8 mouse cellular contexts compared by ENCODE assay signal in the genomic region with DNA sequence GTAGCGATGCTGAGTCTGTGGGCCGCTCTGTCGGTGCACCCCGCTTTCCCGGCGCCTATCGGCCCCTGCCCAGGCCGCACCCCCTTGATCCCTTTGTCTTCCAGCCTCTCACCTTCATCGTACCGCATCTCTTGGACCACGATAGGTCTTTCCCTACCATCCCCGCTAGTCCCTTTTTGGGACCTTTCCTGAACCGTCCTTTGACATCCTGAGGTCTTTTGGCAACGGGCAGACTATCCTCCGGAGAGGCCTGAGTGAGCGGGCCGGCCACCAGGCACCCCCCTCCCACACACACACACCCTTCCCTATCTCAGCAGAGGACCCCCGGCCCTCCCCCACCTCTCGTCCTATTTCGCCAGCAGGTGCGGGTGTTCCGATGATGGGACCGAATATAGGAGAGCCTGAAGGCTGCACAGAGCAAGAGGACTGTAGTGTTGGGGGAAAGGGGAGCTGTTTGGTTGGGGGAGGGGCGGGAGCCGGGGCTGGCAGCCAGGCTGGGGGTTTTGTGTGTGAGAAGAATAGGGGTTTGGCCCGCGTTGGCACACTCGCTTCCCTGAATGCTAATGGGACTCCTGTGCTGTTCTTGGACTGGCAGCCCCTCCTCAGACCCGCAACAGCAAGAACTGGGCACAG. TPM values are rescaled to one million over a fixed set of nuclear protein-coding genes. Genes with fewer than 3 reads are reported as not detected.
A peak's percentile ranks its signal among the peaks of the same experiment; 100 is the strongest.
DNase-seq lines count a peak whose midpoint lies in the region; ATAC-seq and TF ChIP-seq lines count a peak whose summit lies in the region.

A gene (minus strand): TSS at position 419 of the 633 bp plus-strand sequence.

- peaks cover 74% of the 10 kb centered on the region for H3K27me3 ChIP-seq in heart, embryonic 11.5 days (ENCODE audit: control insufficient read depth, insufficient read depth, low read length)
- peaks cover 21% of the 10 kb centered on the region for H3K27me3 ChIP-seq in thymus, adult 2 months (ENCODE audit: control insufficient read depth, insufficient read depth, low read length)
- peaks cover 48% of the 10 kb centered on the region for H3K27me3 ChIP-seq in intestine, embryonic 14.5 days (replicated peaks; ENCODE audit: control insufficient read depth, insufficient read depth, low read length)
- H3K27me3 ChIP-seq in neural tube, embryonic 12.5 days (replicated peaks) = peaks cover 3% of the 10 kb centered on the region; the same call in 1 of the 2 replicates

- H3K9ac ChIP-seq in heart, embryonic 11.5 days (ENCODE audit: low read depth, low read length) = peak within 1 kb of the TSS; percentile 4; the same call in 1 of the 2 replicates
- H3K9ac ChIP-seq in intestine, embryonic 14.5 days (ENCODE audit: low read length) = peak within 1 kb of the TSS; percentile 39; the same call in 1 of the 2 replicates
- H3K9ac ChIP-seq in neural tube, embryonic 12.5 days = peak within 1 kb of the TSS; percentile 83

- DNase-seq in heart, postnatal 10 days = no peak
- no peak for DNase-seq in thymus, adult 2 months
- DNase-seq in thymus, postnatal 0 days (ENCODE audit: low spot score) = no peak
- peak; percentile 54 for DNase-seq in intestine, embryonic 14.5 days (ENCODE audit: low spot score)
- DNase-seq in thymus, postnatal 36 days = no peak
- DNase-seq in cerebellum, adult 11 months = no peak

- TF ChIP-seq POLR2A in thymus, adult 2 months (IDR thresholded peaks at IDR 0.05; ENCODE audit: control insufficient read depth, extremely low read depth, insufficient read depth, low read length, poor library complexity) = no peak

- intact Hi-C loops in heart, postnatal 10 days (cut with DNase I) = no loop called here

- no peak within 1 kb of the TSS for H3K27ac ChIP-seq in heart, embryonic 11.5 days (ENCODE audit: low read depth, low read length)
- H3K27ac ChIP-seq in thymus, adult 2 months (ENCODE audit: control insufficient read depth, insufficient read depth, low read length) = no peak within 1 kb of the TSS
- H3K27ac ChIP-seq in intestine, embryonic 14.5 days (ENCODE audit: low read depth) = no peak within 1 kb of the TSS
- peak within 1 kb of the TSS; percentile 70 for H3K27ac ChIP-seq in neural tube, embryonic 12.5 days

- peak within 1 kb of the TSS; percentile 54 for H3K4me3 ChIP-seq in heart, embryonic 11.5 days (ENCODE audit: low read depth, low read length)
- peak within 1 kb of the TSS; percentile 21; the same call in 1 of the 2 replicates for H3K4me3 ChIP-seq in thymus, adult 2 months (ENCODE audit: control insufficient read depth, insufficient read depth, low read length)
- peak within 1 kb of the TSS; percentile 47 for H3K4me3 ChIP-seq in intestine, embryonic 14.5 days (ENCODE audit: low read depth, low read length)
- peak within 1 kb of the TSS; percentile 72 for H3K4me3 ChIP-seq in neural tube, embryonic 12.5 days

- no peaks in the 10 kb centered on the region for H3K36me3 ChIP-seq in heart, embryonic 11.5 days (ENCODE audit: control insufficient read depth, insufficient read depth, low read length)
- no peaks in the 10 kb centered on the region for H3K36me3 ChIP-seq in thymus, adult 2 months (ENCODE audit: control insufficient read depth, insufficient read depth, low read length)
- no peaks in the 10 kb centered on the region for H3K36me3 ChIP-seq in intestine, embryonic 14.5 days (ENCODE audit: control insufficient read depth, insufficient read depth, low read length)
- peaks cover 6% of the 10 kb centered on the region; the same call in 1 of the 2 replicates for H3K36me3 ChIP-seq in neural tube, embryonic 12.5 days

- TF ChIP-seq CTCF in thymus, adult 2 months (IDR thresholded peaks at IDR 0.05; ENCODE audit: borderline replicate concordance, control insufficient read depth, extremely low read depth, insufficient read depth, low read length, poor library complexity) = no peak

- WGBS in heart, embryonic 11.5 days (ENCODE audit: insufficient replicate concordance) = 3% methylated on average over 29 of the region's 29 CpGs
- WGBS in thymus, adult 2 months = 9% methylated on average over 29 of the region's 29 CpGs
- 4% methylated on average over 29 of the region's 29 CpGs for WGBS in intestine, embryonic 14.5 days
- WGBS in neural tube, embryonic 12.5 days = under 1% methylated on average over 29 of the region's 29 CpGs

- ATAC-seq in heart, embryonic 11.5 days (replicated peaks; ENCODE audit: insufficient number of reproducible peaks, low FRiP score, low TSS enrichment) = no peak
- ATAC-seq in intestine, embryonic 14.5 days (replicated peaks; ENCODE audit: low FRiP score, low TSS enrichment, low read depth) = no peak
- ATAC-seq in neural tube, embryonic 12.5 days (ENCODE audit: low FRiP score, low read depth) = peak; percentile 43

- peaks cover 17% of the 10 kb centered on the region for H3K4me1 ChIP-seq in heart, embryonic 11.5 days (ENCODE audit: control insufficient read depth, insufficient read depth, low read length)
- peaks cover 4% of the 10 kb centered on the region for H3K4me1 ChIP-seq in thymus, adult 2 months (replicated peaks; ENCODE audit: control insufficient read depth, insufficient read depth, low read length)
- peaks cover 20% of the 10 kb centered on the region for H3K4me1 ChIP-seq in intestine, embryonic 14.5 days (replicated peaks; ENCODE audit: control insufficient read depth, insufficient read depth, low read length)
- peaks cover 57% of the 10 kb centered on the region for H3K4me1 ChIP-seq in neural tube, embryonic 12.5 days

- peak within 1 kb of the TSS; percentile 85 for H3K4me2 ChIP-seq in heart, embryonic 11.5 days
- H3K4me2 ChIP-seq in intestine, embryonic 14.5 days (ENCODE audit: low read length) = peak within 1 kb of the TSS; percentile 93
- peak within 1 kb of the TSS; percentile 92 for H3K4me2 ChIP-seq in neural tube, embryonic 12.5 days (replicated peaks)

- no peaks in the 10 kb centered on the region for H3K9me3 ChIP-seq in heart, embryonic 11.5 days (replicated peaks; ENCODE audit: control insufficient read depth, low read length)
- no peaks in the 10 kb centered on the region for H3K9me3 ChIP-seq in intestine, embryonic 14.5 days (ENCODE audit: control insufficient read depth, low read length)
- no peaks in the 10 kb centered on the region for H3K9me3 ChIP-seq in neural tube, embryonic 12.5 days

RNA-seq across cellular contexts. Expression of the gene that starts here (rescaled TPM):
- polyA plus RNA-seq in heart, embryonic 11.5 days (2014; fragmentation: Nextera tagmentation; extraction: Ambion mirVana) = not detected in 2 replicates
- not detected for total RNA-seq in heart, postnatal 10 days (2021)
- not detected in 2 replicates for polyA plus RNA-seq in thymus, adult 2 months (2012; rRNA removed)
- polyA plus RNA-seq in thymus, postnatal 0 days (2015; fragmentation: Nextera tagmentation; extraction: Ambion mirVana) = not detected in 2 replicates
- polyA plus RNA-seq in intestine, embryonic 14.5 days (2014; fragmentation: Nextera tagmentation; extraction: Ambion mirVana) = not detected in 2 replicates
- 4.0 and 4.5 TPM in 2 replicates for polyA plus RNA-seq in neural tube, embryonic 12.5 days (2016; fragmentation: Nextera tagmentation; extraction: Ambion mirVana)

Comparison
In these comparisons a context has a peak if more than half of its experiments do, and no peak if none do; other contexts are left out.
1. Peak in DNase-seq, H3K4me3 ChIP-seq, H3K9ac ChIP-seq and H3K4me2 ChIP-seq in intestine, embryonic 14.5 days; RNA of the gene not detected or under 1 TPM.
2. H3K4me3 ChIP-seq: peak in every context shown above with its lines; median percentile 72 in neural tube, embryonic 12.5 days; 54 in heart, embryonic 11.5 days; 47 in intestine, embryonic 14.5 days; 21 in thymus, adult 2 months.
3. H3K9ac ChIP-seq: peak in every context shown above with its lines; median percentile 83 in neural tube, embryonic 12.5 days; 39 in intestine, embryonic 14.5 days; 4 in heart, embryonic 11.5 days.